Comparison of ENCODE assay signal across 20 mouse cellular contexts in the genomic region with DNA sequence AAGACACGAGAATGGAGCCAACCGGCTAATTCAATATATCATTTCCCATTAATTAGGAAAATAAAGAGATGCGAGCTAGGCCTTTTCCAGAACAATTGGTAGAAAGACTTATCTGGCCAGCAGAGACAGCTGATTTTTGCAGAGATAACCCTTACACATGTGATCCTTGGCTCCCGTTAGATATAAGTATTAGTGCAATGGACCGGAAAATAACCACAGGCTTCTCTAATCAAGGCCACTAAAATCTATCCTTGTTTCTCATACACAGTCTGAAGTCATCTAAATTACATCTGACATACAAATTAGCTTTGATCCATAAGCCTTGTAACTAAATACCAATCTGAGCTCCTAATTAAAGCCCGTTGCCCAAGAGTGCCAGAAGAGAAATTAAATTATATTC.
DNase-seq lines count a peak whose midpoint lies in the region; ATAC-seq and TF ChIP-seq lines count a peak whose summit lies in the region.
"Had no signal": no experiment of that assay in that cellular context is flagged by ENCODE, and none has a peak within 500 bp of the region (broad histone marks: within the 10 kb centered on the region; RNA-seq: fewer than 3 reads in every experiment).

No protein-coding gene starts in this region.

- H3K4me3 ChIP-seq in hindbrain, embryonic 12.5 days, result no peak overlapping the region
- H3K4me3 ChIP-seq in hindbrain, embryonic 10.5 days, result no peak overlapping the region
- no peak overlapping the region for H3K4me3 ChIP-seq in midbrain, postnatal 0 days (ENCODE audit: low read depth, low read length)
- H3K4me3 ChIP-seq in midbrain, embryonic 16.5 days (ENCODE audit: low read depth, low read length), result no peak overlapping the region
- H3K4me3 ChIP-seq: embryonic facial prominence, embryonic 13.5 days; forebrain, embryonic 13.5 days; gastrocnemius, adult 2 months; heart, embryonic 12.5 days; intestine, embryonic 15.5 days had no signal

- no peaks in the 10 kb centered on the region for H3K36me3 ChIP-seq in hindbrain, embryonic 12.5 days
- no peaks in the 10 kb centered on the region for H3K36me3 ChIP-seq in hindbrain, embryonic 10.5 days
- H3K36me3 ChIP-seq in midbrain, postnatal 0 days (ENCODE audit: insufficient read depth, low read length), result no peaks in the 10 kb centered on the region
- no peaks in the 10 kb centered on the region for H3K36me3 ChIP-seq in midbrain, embryonic 16.5 days (ENCODE audit: control insufficient read depth, insufficient read depth, low read length)
- H3K36me3 ChIP-seq: embryonic facial prominence, embryonic 13.5 days; heart, embryonic 12.5 days; intestine, embryonic 15.5 days had no signal

- WGBS in hindbrain, embryonic 12.5 days, result 68% methylated on average over 6 of the region's 6 CpGs
- 91% methylated on average over 6 of the region's 6 CpGs for WGBS in hindbrain, embryonic 10.5 days
- 61% methylated on average over 6 of the region's 6 CpGs for WGBS in midbrain, postnatal 0 days
- 56% methylated on average over 6 of the region's 6 CpGs for WGBS in midbrain, embryonic 16.5 days

- no peak overlapping the region for H3K9ac ChIP-seq in hindbrain, embryonic 12.5 days
- H3K9ac ChIP-seq in midbrain, postnatal 0 days (replicated peaks; ENCODE audit: low read length, poor library complexity, severe bottlenecking), result no peak overlapping the region
- no peak overlapping the region for H3K9ac ChIP-seq in midbrain, embryonic 16.5 days (ENCODE audit: low read depth, low read length)
- H3K9ac ChIP-seq: embryonic facial prominence, embryonic 13.5 days; forebrain, embryonic 13.5 days; heart, embryonic 12.5 days; intestine, embryonic 15.5 days had no signal

- no peak overlapping the region for H3K4me2 ChIP-seq in hindbrain, embryonic 12.5 days (replicated peaks)
- H3K4me2 ChIP-seq in midbrain, postnatal 0 days (ENCODE audit: low read depth, low read length, poor library complexity, severe bottlenecking), result no peak overlapping the region
- H3K4me2 ChIP-seq in midbrain, embryonic 16.5 days (ENCODE audit: low read length), result no peak overlapping the region
- H3K4me2 ChIP-seq: embryonic facial prominence, embryonic 13.5 days; forebrain, embryonic 13.5 days; heart, embryonic 12.5 days; intestine, embryonic 15.5 days had no signal

- DNase-seq in hindbrain, embryonic 10.5 days (ENCODE audit: low spot score), result no peak
- DNase-seq in midbrain, postnatal 0 days (ENCODE audit: low spot score), result peak; percentile 19
- peak; percentile 39 for DNase-seq in brain, embryonic 14.5 days (ENCODE audit: low read depth)
- DNase-seq in natural killer cell, adult 2 months (ENCODE audit: low spot score in 2 of 2), result no peak
- DNase-seq in ovary, adult 18-20 months (ENCODE audit: low spot score), result no peak
- DNase-seq: adrenal gland, postnatal 14 days; cerebellum, adult 18-20 months; cerebellum, postnatal 14 days; embryo, embryonic 11 days; gastrocnemius, adult 2 months; gastrocnemius, postnatal 25 days; kidney, adult 18-20 months had no signal

- no peaks in the 10 kb centered on the region for H3K4me1 ChIP-seq in hindbrain, embryonic 12.5 days
- no peaks in the 10 kb centered on the region for H3K4me1 ChIP-seq in hindbrain, embryonic 10.5 days (replicated peaks)
- no peaks in the 10 kb centered on the region for H3K4me1 ChIP-seq in midbrain, postnatal 0 days (ENCODE audit: insufficient read depth, low read length)
- H3K4me1 ChIP-seq in midbrain, embryonic 16.5 days (ENCODE audit: control insufficient read depth, insufficient read depth, low read length), result no peaks in the 10 kb centered on the region; the same call in 1 of the 2 replicates
- H3K4me1 ChIP-seq: embryonic facial prominence, embryonic 13.5 days; forebrain, embryonic 13.5 days; heart, embryonic 12.5 days; intestine, embryonic 15.5 days had no signal

- TF ChIP-seq POLR2A in brain, embryonic 14.5 days (IDR thresholded peaks at IDR 0.05; ENCODE audit: borderline replicate concordance, extremely low read depth, insufficient read depth, insufficient read length, poor library complexity, severe bottlenecking), result no peak

- ATAC-seq in hindbrain, embryonic 12.5 days (ENCODE audit: low FRiP score), result peak; percentile 56; the same call in 1 of the 2 replicates
- no peak for ATAC-seq in midbrain, postnatal 0 days (ENCODE audit: low FRiP score)
- ATAC-seq in midbrain, embryonic 16.5 days, result no peak
- ATAC-seq: activated CD4-positive, CD25-positive, alpha-beta regulatory T cell, adult 4 months; forebrain, embryonic 13.5 days; intestine, embryonic 15.5 days; Patski had no signal

- TF ChIP-seq CTCF in midbrain, postnatal 0 days (IDR thresholded peaks at IDR 0.05), result no peak
- TF ChIP-seq CTCF in brain, embryonic 14.5 days (IDR thresholded peaks at IDR 0.05; ENCODE audit: borderline replicate concordance, extremely low read depth, insufficient read depth, insufficient read length), result no peak

- no peaks in the 10 kb centered on the region for H3K9me3 ChIP-seq in hindbrain, embryonic 12.5 days (replicated peaks)
- no peaks in the 10 kb centered on the region for H3K9me3 ChIP-seq in hindbrain, embryonic 10.5 days
- H3K9me3 ChIP-seq in midbrain, postnatal 0 days (ENCODE audit: low read length), result no peaks in the 10 kb centered on the region
- H3K9me3 ChIP-seq in midbrain, embryonic 16.5 days (replicated peaks; ENCODE audit: control insufficient read depth, low read length, poor library complexity, severe bottlenecking), result no peaks in the 10 kb centered on the region
- H3K9me3 ChIP-seq: embryonic facial prominence, embryonic 13.5 days; forebrain, embryonic 13.5 days; heart, embryonic 12.5 days; intestine, embryonic 15.5 days had no signal

- H3K27me3 ChIP-seq in hindbrain, embryonic 12.5 days, result no peaks in the 10 kb centered on the region
- H3K27me3 ChIP-seq in hindbrain, embryonic 10.5 days (ENCODE audit: insufficient read depth, poor library complexity, severe bottlenecking), result no peaks in the 10 kb centered on the region
- H3K27me3 ChIP-seq in midbrain, postnatal 0 days (ENCODE audit: insufficient read depth, low read length), result no peaks in the 10 kb centered on the region
- H3K27me3 ChIP-seq in midbrain, embryonic 16.5 days (ENCODE audit: control insufficient read depth, insufficient read depth, low read depth, low read length), result no peaks in the 10 kb centered on the region
- H3K27me3 ChIP-seq: embryonic facial prominence, embryonic 13.5 days; forebrain, embryonic 13.5 days; heart, embryonic 12.5 days; intestine, embryonic 15.5 days; Patski had no signal

- H3K27ac ChIP-seq in hindbrain, embryonic 12.5 days, result no peak overlapping the region
- no peak overlapping the region for H3K27ac ChIP-seq in hindbrain, embryonic 10.5 days
- no peak overlapping the region for H3K27ac ChIP-seq in midbrain, postnatal 0 days (ENCODE audit: low read depth, low read length)
- H3K27ac ChIP-seq in midbrain, embryonic 16.5 days (ENCODE audit: low read length), result no peak overlapping the region
- H3K27ac ChIP-seq: embryonic facial prominence, embryonic 13.5 days; forebrain, embryonic 13.5 days; gastrocnemius, adult 2 months; intestine, embryonic 15.5 days had no signal

Comparison
In these comparisons a context has a peak if more than half of its experiments do, and no peak if none do; other contexts are left out.
1. DNase-seq: peak in midbrain, postnatal 0 days (single experiment) and brain, embryonic 14.5 days (single experiment); none in hindbrain, embryonic 10.5 days (single experiment), natural killer cell, adult 2 months (0 of 2) and ovary, adult 18-20 months (single experiment).